Mouse (Mus musculus): ENCODE data around the gene Rfesd. TPM values are rescaled to one million over a fixed set of nuclear protein-coding genes. Genes with fewer than 3 reads are reported as not detected.

Gene Rfesd
- 11.7 and 12.0 TPM in 2 replicates for polyA plus RNA-seq (2015; fragmentation: Nextera tagmentation; extraction: Ambion mirVana)

- Histone ChIP-seq H3K27ac (ENCODE audit: low read length) (peak within 1 kb of the TSS; percentile 97), H3K4me1 (ENCODE audit: control insufficient read depth, insufficient read depth, low read length) (peaks cover 2% of the 10 kb centered on the region), H3K4me2 (ENCODE audit: low read depth, low read length) (peak within 1 kb of the TSS; percentile 65), H3K4me3 (ENCODE audit: low read length) (peak within 1 kb of the TSS; percentile 82), H3K9ac (ENCODE audit: low read length) (peak within 1 kb of the TSS; percentile 96), H3K9me3 (replicated peaks; ENCODE audit: control insufficient read depth, low read length) (no peaks in the 10 kb centered on the region), H3K36me3 (ENCODE audit: control insufficient read depth, insufficient read depth) (no peaks in the 10 kb centered on the region), H3K27me3 (ENCODE audit: control insufficient read depth, insufficient read depth, low read length) (no peaks in the 10 kb centered on the region; the same call in 1 of the 2 replicates)
- ATAC-seq (replicated peaks; ENCODE audit: extremely low read depth, insufficient read depth, low FRiP score): peak; percentile 99
- under 1% methylated on average over 50 of the region's 50 CpGs for WGBS
Observed at GRCm38 (mm10) chr13:76017974-76018843, at the start of gene Rfesd. Gene Rfesd (minus strand): TSS chr13:76018719.

- 74% methylated on average over 13 of the region's 13 CpGs for WGBS
- Histone ChIP-seq H3K36me3 (ENCODE audit: control insufficient read depth, insufficient read depth) (peaks cover 3% of the 10 kb centered on the region; the same call in 1 of the 2 replicates), H3K4me1 (ENCODE audit: control insufficient read depth, insufficient read depth, low read length) (no peaks in the 10 kb centered on the region), H3K4me2 (ENCODE audit: low read depth, low read length) (no peak overlapping the region), H3K4me3 (ENCODE audit: low read length) (no peak overlapping the region), H3K27ac (ENCODE audit: low read length) (no peak overlapping the region), H3K9ac (ENCODE audit: low read length) (no peak overlapping the region), H3K9me3 (replicated peaks; ENCODE audit: control insufficient read depth, low read length) (no peaks in the 10 kb centered on the region), H3K27me3 (ENCODE audit: control insufficient read depth, insufficient read depth, low read length) (no peaks in the 10 kb centered on the region)
- ATAC-seq (replicated peaks; ENCODE audit: extremely low read depth, insufficient read depth, low FRiP score): 0 out of 2 replicates have a peak, but pooled peaks have one; percentile 23
Observed at GRCm38 (mm10) chr13:76064363-76064945, 45.9 kb upstream of the Rfesd start.

GRCm38 (mm10) chr13:76063548-76063947 lies 45.0 kb upstream of the Rfesd start:
- Histone ChIP-seq H3K4me1 (ENCODE audit: control insufficient read depth, insufficient read depth, low read length) (no peaks in the 10 kb centered on the region), H3K9ac (ENCODE audit: low read length) (no peak overlapping the region), H3K4me2 (ENCODE audit: low read depth, low read length) (no peak overlapping the region), H3K27ac (ENCODE audit: low read length) (no peak overlapping the region), H3K9me3 (replicated peaks; ENCODE audit: control insufficient read depth, low read length) (no peaks in the 10 kb centered on the region), H3K27me3 (ENCODE audit: control insufficient read depth, insufficient read depth, low read length) (no peaks in the 10 kb centered on the region), H3K4me3 (ENCODE audit: low read length) (no peak overlapping the region), H3K36me3 (ENCODE audit: control insufficient read depth, insufficient read depth) (peaks cover 3% of the 10 kb centered on the region; the same call in 1 of the 2 replicates)
- ATAC-seq (replicated peaks; ENCODE audit: extremely low read depth, insufficient read depth, low FRiP score): no peak
- 84% methylated on average over 4 of the region's 4 CpGs for WGBS

GRCm38 (mm10) chr13:76062569-76062968 lies 44.0 kb upstream of the Rfesd start:
- Histone ChIP-seq H3K27ac (ENCODE audit: low read length) (no peak overlapping the region), H3K9ac (ENCODE audit: low read length) (no peak overlapping the region), H3K9me3 (replicated peaks; ENCODE audit: control insufficient read depth, low read length) (no peaks in the 10 kb centered on the region), H3K4me2 (ENCODE audit: low read depth, low read length) (no peak overlapping the region), H3K27me3 (ENCODE audit: control insufficient read depth, insufficient read depth, low read length) (peaks cover 5% of the 10 kb centered on the region), H3K4me1 (ENCODE audit: control insufficient read depth, insufficient read depth, low read length) (no peaks in the 10 kb centered on the region), H3K4me3 (ENCODE audit: low read length) (no peak overlapping the region), H3K36me3 (ENCODE audit: control insufficient read depth, insufficient read depth) (peaks cover 3% of the 10 kb centered on the region; the same call in 1 of the 2 replicates)
- no peak for ATAC-seq (replicated peaks; ENCODE audit: extremely low read depth, insufficient read depth, low FRiP score)
- 88% methylated on average over 3 of the region's 3 CpGs for WGBS

- Histone ChIP-seq H3K27ac (ENCODE audit: low read length) (no peak overlapping the region), H3K9ac (ENCODE audit: low read length) (no peak overlapping the region), H3K36me3 (ENCODE audit: control insufficient read depth, insufficient read depth) (peaks cover 3% of the 10 kb centered on the region; the same call in 1 of the 2 replicates), H3K9me3 (replicated peaks; ENCODE audit: control insufficient read depth, low read length) (no peaks in the 10 kb centered on the region), H3K4me3 (ENCODE audit: low read length) (no peak overlapping the region), H3K4me2 (ENCODE audit: low read depth, low read length) (no peak overlapping the region), H3K4me1 (ENCODE audit: control insufficient read depth, insufficient read depth, low read length) (no peaks in the 10 kb centered on the region), H3K27me3 (ENCODE audit: control insufficient read depth, insufficient read depth, low read length) (peaks cover 9% of the 10 kb centered on the region)
- 85% methylated on average over 3 of the region's 3 CpGs for WGBS
- ATAC-seq (replicated peaks; ENCODE audit: extremely low read depth, insufficient read depth, low FRiP score): no peak
Observed at GRCm38 (mm10) chr13:76062126-76062525, 43.6 kb upstream of the Rfesd start.

- 86% methylated on average over 4 of the region's 4 CpGs for WGBS
- no peaks in the 10 kb centered on the region for H3K9me3 ChIP-seq (replicated peaks; ENCODE audit: control insufficient read depth, low read length)
- H3K4me1 ChIP-seq (ENCODE audit: control insufficient read depth, insufficient read depth, low read length): peaks cover 14% of the 10 kb centered on the region
- peaks cover 3% of the 10 kb centered on the region; the same call in 1 of the 2 replicates for H3K36me3 ChIP-seq (ENCODE audit: control insufficient read depth, insufficient read depth)
- H3K4me3 ChIP-seq (ENCODE audit: low read length): no peak overlapping the region
- H3K9ac ChIP-seq (ENCODE audit: low read length): no peak overlapping the region
- no peak overlapping the region for H3K4me2 ChIP-seq (ENCODE audit: low read depth, low read length)
- ATAC-seq (replicated peaks; ENCODE audit: extremely low read depth, insufficient read depth, low FRiP score): no peak
- peaks cover 30% of the 10 kb centered on the region for H3K27me3 ChIP-seq (ENCODE audit: control insufficient read depth, insufficient read depth, low read length)
- no peak overlapping the region for H3K27ac ChIP-seq (ENCODE audit: low read length)
Observed at GRCm38 (mm10) chr13:76059591-76059990, 41.1 kb upstream of the Rfesd start.

GRCm38 (mm10) chr13:76057267-76058069 lies 38.9 kb upstream of the Rfesd start:
- ATAC-seq (replicated peaks; ENCODE audit: extremely low read depth, insufficient read depth, low FRiP score): no peak
- Histone ChIP-seq H3K27ac (ENCODE audit: low read length) (no peak overlapping the region), H3K4me3 (ENCODE audit: low read length) (no peak overlapping the region), H3K9me3 (replicated peaks; ENCODE audit: control insufficient read depth, low read length) (no peaks in the 10 kb centered on the region), H3K27me3 (ENCODE audit: control insufficient read depth, insufficient read depth, low read length) (peaks cover 40% of the 10 kb centered on the region), H3K4me2 (ENCODE audit: low read depth, low read length) (no peak overlapping the region), H3K4me1 (ENCODE audit: control insufficient read depth, insufficient read depth, low read length) (peaks cover 14% of the 10 kb centered on the region), H3K36me3 (ENCODE audit: control insufficient read depth, insufficient read depth) (peaks cover 3% of the 10 kb centered on the region; the same call in 1 of the 2 replicates), H3K9ac (ENCODE audit: low read length) (no peak overlapping the region)
- 69% methylated on average over 10 of the region's 10 CpGs for WGBS

GRCm38 (mm10) chr13:76056896-76057266 lies 38.4 kb upstream of the Rfesd start, which contains the start of gene Gpr150:
Gene Gpr150 (minus strand): TSS chr13:76056996.
- peaks cover 40% of the 10 kb centered on the region for H3K27me3 ChIP-seq (ENCODE audit: control insufficient read depth, insufficient read depth, low read length)
- peaks cover 14% of the 10 kb centered on the region for H3K4me1 ChIP-seq (ENCODE audit: control insufficient read depth, insufficient read depth, low read length)
- peak within 1 kb of the TSS; percentile 98 for H3K4me2 ChIP-seq (ENCODE audit: low read depth, low read length)
- WGBS: 18% methylated on average over 10 of the region's 10 CpGs
- no peaks in the 10 kb centered on the region for H3K9me3 ChIP-seq (replicated peaks; ENCODE audit: control insufficient read depth, low read length)
- H3K4me3 ChIP-seq (ENCODE audit: low read length): peak within 1 kb of the TSS; percentile 62
- no peak for ATAC-seq (replicated peaks; ENCODE audit: extremely low read depth, insufficient read depth, low FRiP score)
- H3K36me3 ChIP-seq (ENCODE audit: control insufficient read depth, insufficient read depth): no peaks in the 10 kb centered on the region
- H3K9ac ChIP-seq (ENCODE audit: low read length): peak within 1 kb of the TSS; percentile 44
- H3K27ac ChIP-seq (ENCODE audit: low read length): no peak within 1 kb of the TSS

Measured in heart, embryonic 16.5 days (tissue).